Mouse (Mus musculus): ENCODE results near the gene Dnah7a.

DNA sequence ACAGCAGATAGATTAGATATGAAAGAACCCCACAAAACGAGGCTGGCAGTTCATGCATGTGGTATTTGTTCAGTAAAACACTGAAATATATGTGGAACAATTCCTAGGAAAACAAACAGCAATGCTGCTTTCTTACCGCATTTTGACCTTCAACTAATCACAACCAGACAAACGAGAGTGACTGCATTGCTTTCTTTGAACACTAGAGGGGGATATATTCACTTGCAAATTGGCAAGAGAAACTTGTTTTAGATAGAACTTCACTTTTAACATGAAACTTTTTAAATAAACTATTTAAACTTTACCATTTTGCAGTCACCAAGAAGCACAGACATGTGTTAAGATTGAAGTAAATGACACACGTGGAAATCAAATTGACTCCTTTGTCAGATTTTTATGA is 8.9 kb upstream of the Dnah7a start:
- TF ChIP-seq FLI1 (IDR thresholded peaks at IDR 0.05; ENCODE audit: low read length) (no peak), GATA1 (IDR thresholded peaks at IDR 0.05; ENCODE audit: borderline replicate concordance, low read length) (no peak)

Measured in megakaryocyte, embryonic 14.5 days (primary cell).